Mouse (Mus musculus) T-helper 17 cell (primary cell): ENCODE results near the gene Cercam.

ENCODE experiments used
- in situ Hi-C, 2 experiments: fragments of 300-600 bp; cut with MboI, MseI; formaldehyde crosslinking; loops; 1 replicate in 1 of 2; 2 replicates in 1 of 2; pipeline ENCODE4 v1.15.1; 2025; ENCODE audit warnings: high pct_unique_total_duplicates in 2 of 2

Cercam gene

GRCm38 (mm10) chr2:29868949-29869645, at the start of gene Cercam:
Cercam (plus strand) TSS chr2:29869164.
- in situ Hi-C loops = no loop called here

GRCm38 (mm10) chr2:29819363-29819762, 49.6 kb upstream of the Cercam start:
- in situ Hi-C loops = loop anchor here in 1 of 2 experiments (5.0 kb wide), 1 partner anchor 38 kb away; no protein-coding TSS in a partner anchor

GRCm38 (mm10) chr2:29820025-29820817, 48.7 kb upstream of the Cercam start, which contains the start of gene Urm1:
Urm1 (plus strand) TSS chr2:29820075.
- in situ Hi-C loops = no loop called here

GRCm38 (mm10) chr2:29826318-29826925, 42.5 kb upstream of the Cercam start:
- in situ Hi-C loops = no loop called here

GRCm38 (mm10) chr2:29826926-29827708, 41.8 kb upstream of the Cercam start:
- in situ Hi-C loops = no loop called here

GRCm38 (mm10) chr2:29827709-29828024, 41.3 kb upstream of the Cercam start:
- in situ Hi-C loops = no loop called here

- in situ Hi-C loops = no loop called here
Measured at GRCm38 (mm10) chr2:29831106-29831505, 37.9 kb upstream of the Cercam start.

GRCm38 (mm10) chr2:29833796-29834195, 35.2 kb upstream of the Cercam start:
- in situ Hi-C loops = no loop called here

GRCm38 (mm10) chr2:29835391-29835899, 33.5 kb upstream of the Cercam start:
- in situ Hi-C loops = no loop called here

- in situ Hi-C loops = no loop called here
Measured at GRCm38 (mm10) chr2:29839460-29839859, 29.5 kb upstream of the Cercam start.

- in situ Hi-C loops = no loop called here
Measured at GRCm38 (mm10) chr2:29843231-29844105, 25.5 kb upstream of the Cercam start.

- in situ Hi-C loops = no loop called here
Measured at GRCm38 (mm10) chr2:29844115-29844514, 24.8 kb upstream of the Cercam start.

- in situ Hi-C loops = no loop called here
Measured at GRCm38 (mm10) chr2:29844661-29845060, 24.3 kb upstream of the Cercam start.

- in situ Hi-C loops = no loop called here
Measured at GRCm38 (mm10) chr2:29845636-29846035, 23.3 kb upstream of the Cercam start.

GRCm38 (mm10) chr2:29846061-29846853, 22.7 kb upstream of the Cercam start:
- in situ Hi-C loops = no loop called here

- in situ Hi-C loops = no loop called here
Measured at GRCm38 (mm10) chr2:29846911-29847310, 22.1 kb upstream of the Cercam start.

- in situ Hi-C loops = no loop called here
Measured at GRCm38 (mm10) chr2:29849041-29849440, 19.9 kb upstream of the Cercam start.

- in situ Hi-C loops = loop anchor here (5.0 to 10.0 kb wide), 2 partner anchors 78 to 85 kb away; no protein-coding TSS in a partner anchor
Measured at GRCm38 (mm10) chr2:29849841-29850480, 19.0 kb upstream of the Cercam start.

GRCm38 (mm10) chr2:29852957-29853485, 15.9 kb upstream of the Cercam start:
- in situ Hi-C loops = loop anchor here (5.0 to 10.0 kb wide), 2 partner anchors 81 to 88 kb away; no protein-coding TSS in a partner anchor
